Mouse (Mus musculus) C2C12 (cell line): ENCODE data around the gene Ceacam20. TPM values are rescaled to one million over a fixed set of nuclear protein-coding genes. Genes with fewer than 3 reads are reported as not detected.
"Not testable (repeated sequence)": the region's sequence is repeated elsewhere in the genome, so short reads cannot be mapped to it uniquely, and the experiment has no call there.

ENCODE experiments used
- H3K27me3 ChIP-seq: one replicate; pipeline ENCODE4 v1.6.1; 2011; ENCODE audit not compliant: control insufficient read depth, insufficient read depth, insufficient read length
- H3K36me3 ChIP-seq: one replicate; pipeline ENCODE4 v1.6.1; 2011; ENCODE audit not compliant: control insufficient read depth, insufficient read depth
- H3K4me3 ChIP-seq: one replicate; pipeline ENCODE4 v1.5.1; 2011; ENCODE audit warnings: mild to moderate bottlenecking, control low read depth; ENCODE audit not compliant: poor library complexity, insufficient read depth, severe bottlenecking
- H3K79me2 ChIP-seq: one replicate; pipeline ENCODE4 v1.6.1; 2011; ENCODE audit not compliant: control insufficient read depth, insufficient read depth
- H3K79me3 ChIP-seq: one replicate; pipeline ENCODE4 v1.6.1; 2011; ENCODE audit warnings: low read depth, control low read depth
- H3ac ChIP-seq: one replicate; pipeline ENCODE3; 2011; ENCODE audit warnings: low read depth; ENCODE audit not compliant: control insufficient read depth, insufficient read length
- CEBPB ChIP-seq: IDR thresholded peaks from one replicate; pipeline ENCODE4 v1.6.1; 2011; ENCODE audit warnings: low read depth, mild to moderate bottlenecking, control low read depth, moderate library complexity
- CTCF ChIP-seq: IDR thresholded peaks from one replicate; pipeline ENCODE4 v1.5.1; 2011; ENCODE audit not compliant: control insufficient read depth, insufficient read depth, insufficient read length
- FOSL1 ChIP-seq: IDR thresholded peaks from one replicate; pipeline ENCODE4 v1.8.0; 2011; ENCODE audit warnings: mild to moderate bottlenecking, low read length; ENCODE audit not compliant: poor library complexity, insufficient read depth, severe bottlenecking
- MAX ChIP-seq: IDR thresholded peaks from one replicate; pipeline ENCODE4 v1.6.1; 2011; ENCODE audit warnings: mild to moderate bottlenecking, control low read depth
- MYOD1 ChIP-seq: IDR thresholded peaks from one replicate; pipeline ENCODE4 v1.6.1; 2011; ENCODE audit warnings: low read depth; ENCODE audit not compliant: control insufficient read depth, insufficient read length
- MYOG ChIP-seq: IDR thresholded peaks from one replicate; pipeline ENCODE4 v1.6.1; 2011; ENCODE audit not compliant: control insufficient read depth, insufficient read length; ENCODE audit errors: extremely low read depth
- USF1 ChIP-seq: IDR thresholded peaks from one replicate; pipeline ENCODE4 v1.6.1; 2011; ENCODE audit warnings: low read depth, mild to moderate bottlenecking, control low read depth, moderate library complexity
- polyA plus RNA-seq: library from polyadenylated mRNA; unstranded; fragments of >200 nt; fragmentation: generic; extraction: Trizol; gene quantifications from one replicate; pipeline ENCODE4 v1.2.1, GENCODE M21; 2012; ENCODE audit warnings: missing spikeins

Ceacam20 gene
- polyA plus RNA-seq, 1 experiment: not detected

- no peaks in the 10 kb centered on the region for H3K36me3 ChIP-seq
- H3K79me3 ChIP-seq: no peaks in the 10 kb centered on the region
- no peaks in the 10 kb centered on the region for H3K27me3 ChIP-seq
- H3K4me3 ChIP-seq: no peak overlapping the region
- H3ac ChIP-seq: no peak overlapping the region
- H3K79me2 ChIP-seq: no peaks in the 10 kb centered on the region
- TF ChIP-seq CEBPB: no peak
- no peak for TF ChIP-seq MAX
- no peak for TF ChIP-seq FOSL1
- no peak for TF ChIP-seq MYOG
- TF ChIP-seq MYOD1: no peak
- TF ChIP-seq CTCF: no peak
- TF ChIP-seq USF1: no peak
Observed at GRCm38 (mm10) chr7:19971516-19971915, 6.3 kb downstream of the Ceacam20 start.

GRCm38 (mm10) chr7:19991165-19991564 lies 26.0 kb downstream of the Ceacam20 start, which contains the start of gene Nlrp9b:
Gene Nlrp9b, plus strand, starts transcription at chr7:19991465.
- H3K4me3 ChIP-seq, H3K36me3 ChIP-seq, H3K27me3 ChIP-seq, H3K79me2 ChIP-seq, H3K79me3 ChIP-seq, H3ac ChIP-seq: not testable (repeated sequence)

GRCm38 (mm10) chr7:19996721-19997120 lies 31.5 kb downstream of the Ceacam20 start:
- H3K36me3 ChIP-seq, H3K4me3 ChIP-seq, H3ac ChIP-seq, H3K79me3 ChIP-seq, H3K27me3 ChIP-seq, H3K79me2 ChIP-seq: not testable (repeated sequence)

- no peaks in the 10 kb centered on the region for H3K27me3 ChIP-seq
- no peak for TF ChIP-seq CEBPB
- no peak for TF ChIP-seq MYOG
- TF ChIP-seq USF1: no peak
- no peak for TF ChIP-seq FOSL1
- no peak for TF ChIP-seq CTCF
- no peak for TF ChIP-seq MAX
- TF ChIP-seq MYOD1: no peak
- H3ac ChIP-seq: no peak overlapping the region
- H3K36me3 ChIP-seq: no peaks in the 10 kb centered on the region
- H3K4me3 ChIP-seq: no peak overlapping the region
- no peaks in the 10 kb centered on the region for H3K79me3 ChIP-seq
- H3K79me2 ChIP-seq: no peaks in the 10 kb centered on the region
Observed at GRCm38 (mm10) chr7:20009987-20010386, 44.8 kb downstream of the Ceacam20 start.

Other genes starting within 250 kb of the Ceacam20 start
- 218 TPM for gene Tomm40, start 250.0 kb upstream of the Ceacam20 start, polyA plus RNA-seq
- gene Nectin2, start 214.9 kb upstream of the Ceacam20 start, polyA plus RNA-seq: 26.7 TPM
- gene Bcam, start 194.4 kb upstream of the Ceacam20 start, polyA plus RNA-seq: 1.7 TPM
- not detected for gene Cblc, start 168.6 kb upstream of the Ceacam20 start, polyA plus RNA-seq
- 7.8 TPM for gene Bcl3, start 142.6 kb upstream of the Ceacam20 start, polyA plus RNA-seq
- gene Gm19345, start 113.4 kb upstream of the Ceacam20 start, polyA plus RNA-seq: not detected
- gene Ceacam16, start 104.1 kb upstream of the Ceacam20 start, polyA plus RNA-seq: not detected
- gene Ceacam19, start 77.4 kb upstream of the Ceacam20 start, polyA plus RNA-seq: not detected
- gene Pvr, start 44.3 kb upstream of the Ceacam20 start, polyA plus RNA-seq: 16.5 TPM
- gene Igsf23, start 14.7 kb upstream of the Ceacam20 start, polyA plus RNA-seq: 0.06 TPM
- gene Nlrp9b, start 26.1 kb downstream of the Ceacam20 start, polyA plus RNA-seq: not detected
- not detected for gene Vmn1r91, start 134.3 kb downstream of the Ceacam20 start, polyA plus RNA-seq
- gene Gm16442, start 157.2 kb downstream of the Ceacam20 start, polyA plus RNA-seq: not detected
- not detected for gene Vmn1r93, start 173.7 kb downstream of the Ceacam20 start, polyA plus RNA-seq
- not detected for gene Vmn1r94, start 203.0 kb downstream of the Ceacam20 start, polyA plus RNA-seq
- gene Vmn1r95, start 228.3 kb downstream of the Ceacam20 start, polyA plus RNA-seq: not detected
- gene Gm6164, start 240.2 kb downstream of the Ceacam20 start, polyA plus RNA-seq: not detected